Mouse (Mus musculus): ENCODE results near the gene Shf.

DNA sequence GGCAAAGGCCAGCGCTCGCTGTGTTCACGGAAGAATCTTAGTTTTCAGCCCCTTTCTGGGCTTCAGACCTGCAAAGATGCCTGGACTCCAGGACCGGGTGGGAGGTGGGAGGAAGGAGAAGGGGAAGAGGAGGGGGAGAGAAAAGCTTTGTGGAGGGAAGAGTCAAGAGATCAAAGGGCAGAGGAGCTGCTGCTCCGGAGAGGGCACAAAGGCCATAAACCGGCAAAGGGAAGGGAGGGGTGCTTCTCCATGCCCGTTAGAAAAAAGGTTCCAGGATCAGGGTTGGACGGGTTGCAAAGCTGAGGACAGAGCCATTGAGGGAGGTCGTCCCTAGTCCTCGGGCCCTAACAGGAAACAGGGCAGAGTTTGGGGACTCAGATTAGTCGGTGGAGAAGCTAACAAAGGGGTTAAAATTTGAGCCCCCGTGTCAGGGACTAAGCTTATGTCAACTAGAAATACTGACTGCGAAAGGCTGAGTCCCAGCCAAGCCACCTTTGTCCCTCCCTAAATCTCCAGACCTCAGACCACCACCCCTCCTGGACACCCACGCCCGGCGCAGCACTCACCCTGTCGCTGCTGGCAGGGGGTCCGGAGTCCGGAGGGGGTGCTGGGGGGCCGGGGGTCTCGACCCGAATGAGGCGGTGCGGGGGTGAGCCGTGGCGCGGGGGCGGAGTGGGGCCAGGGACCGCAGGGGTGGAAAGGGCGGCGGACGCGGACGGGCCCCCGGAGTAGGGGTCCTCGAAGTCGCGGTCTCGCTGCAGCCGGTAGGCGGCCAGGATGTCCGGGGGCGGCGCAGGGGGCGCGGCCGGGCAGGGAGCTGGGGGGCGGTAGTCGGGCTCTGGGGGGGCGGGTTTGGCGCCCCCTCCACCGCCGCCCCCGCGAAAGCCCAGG, 636 bp downstream of the Shf start:
- TF ChIP-seq CTCF (conservative IDR thresholded peaks at IDR 0.05; ENCODE audit: insufficient read depth, insufficient read length, low read depth, low read length), result no peak
- TF ChIP-seq POLR2A (IDR thresholded peaks at IDR 0.05; ENCODE audit: low read depth, low read length), result no peak
